Mouse (Mus musculus) forebrain, embryonic 11.5 days (tissue): ENCODE measurements around the gene Wdcp. TPM values are rescaled to one million over a fixed set of nuclear protein-coding genes. Genes with fewer than 3 reads are reported as not detected.

ENCODE experiments used
- polyA plus RNA-seq: library from polyadenylated mRNA; unstranded; fragments of >200 nt; fragmentation: Nextera tagmentation; extraction: Ambion mirVana; gene quantifications from 2 replicates; pipeline ENCODE4 v1.2.1, GENCODE M21; 2014

The Wdcp gene
- polyA plus RNA-seq, 1 experiment from 2014 or later, result 20.6 TPM

Other genes with a start within 250 kb of the Wdcp start
- gene Fam228a, start 104.9 kb upstream of the Wdcp start, polyA plus RNA-seq, result 0.65 and 0.97 TPM in 2 replicates
- gene Pfn4, start 74.3 kb upstream of the Wdcp start, polyA plus RNA-seq, result 4.2 and 4.9 TPM in 2 replicates
- 2.2 and 4.2 TPM in 2 replicates for gene Fam228b, start 74.0 kb upstream of the Wdcp start, polyA plus RNA-seq
- gene Sf3b6, start 25.8 kb upstream of the Wdcp start, polyA plus RNA-seq, result 330 and 365 TPM in 2 replicates
- 5.2 and 6.1 TPM in 2 replicates for gene Fkbp1b, start 1.7 kb upstream of the Wdcp start, polyA plus RNA-seq
- 4.9 and 6.6 TPM in 2 replicates for gene Mfsd2b, start 31.1 kb downstream of the Wdcp start, polyA plus RNA-seq
- gene Ubxn2a, start 64.4 kb downstream of the Wdcp start, polyA plus RNA-seq, result 30.0 and 34.7 TPM in 2 replicates
- 21.2 and 22.8 TPM in 2 replicates for gene Atad2b, start 74.0 kb downstream of the Wdcp start, polyA plus RNA-seq